Mouse (Mus musculus) subcutaneous adipose tissue, adult 2 months (tissue): Measurements from ENCODE around the gene Gpi1. TPM values are rescaled to one million over a fixed set of nuclear protein-coding genes. Genes with fewer than 3 reads are reported as not detected.

Source experiments
- polyA plus RNA-seq: library from polyadenylated mRNA; depleted of rRNA; stranded (reverse); fragments of >200 nt; gene quantifications from 2 replicates; pipeline ENCODE4 v1.2.3, GENCODE M21; 2012; ENCODE audit warnings: low replicate concordance; rRNA removed

The Gpi1 gene
- polyA plus RNA-seq, result 358 and 363 TPM in 2 replicates

GRCm38 (mm10) chr7:34230116-34230515, at the start of gene Gpi1:
Gene Gpi1 (minus strand): TSS chr7:34230336.

GRCm38 (mm10) chr7:34250738-34251137, 20.6 kb upstream of the Gpi1 start, which contains the start of gene Gm6096:
Gene Gm6096 (plus strand): TSS chr7:34251038.

GRCm38 (mm10) chr7:34196132-34197128, 33.7 kb downstream of the Gpi1 start, which contains the start of gene Pdcd2l:
Gene Pdcd2l (minus strand): TSS chr7:34196661.

GRCm38 (mm10) chr7:34169454-34169853, 60.7 kb downstream of the Gpi1 start, which contains the start of gene Uba2:
Gene Uba2 (minus strand): TSS chr7:34169599.

Other genes with a start within 250 kb of the Gpi1 start
- gene Scgb2b27, start 216.4 kb downstream of the Gpi1 start, polyA plus RNA-seq, result not detected in 2 replicates
- gene Scgb1b27, start 208.9 kb downstream of the Gpi1 start, polyA plus RNA-seq, result not detected in 2 replicates
- not detected in 2 replicates for gene Scgb1b30, start 134.9 kb downstream of the Gpi1 start, polyA plus RNA-seq
- gene Wtip, start 97.1 kb downstream of the Gpi1 start, polyA plus RNA-seq, result 27.8 and 42.8 TPM in 2 replicates
- 52.8 and 63.0 TPM in 2 replicates for gene Uba2, start 60.7 kb downstream of the Gpi1 start, polyA plus RNA-seq
- 21.2 and 27.0 TPM in 2 replicates for gene Pdcd2l, start 33.7 kb downstream of the Gpi1 start, polyA plus RNA-seq
- gene Gm6096, start 20.7 kb upstream of the Gpi1 start, polyA plus RNA-seq, result not detected in 2 replicates
- gene 4931406P16Rik, start 83.2 kb upstream of the Gpi1 start, polyA plus RNA-seq, result 40.0 and 54.0 TPM in 2 replicates
- gene Lsm14a, start 163.0 kb upstream of the Gpi1 start, polyA plus RNA-seq, result 65.9 and 105 TPM in 2 replicates